Mouse (Mus musculus) CD4-positive helper T cell, adult 2 months (primary cell): ENCODE data around the gene Zfp827.
"Not testable (repeated sequence)": the region's sequence is repeated elsewhere in the genome, so short reads cannot be mapped to it uniquely, and the experiment has no call there.

Experiments
- DNase-seq: peaks from one replicate; pipeline ENCODE4 v3.0.0-alpha.2; 2012; ENCODE audit warnings: low read depth, missing footprints, low spot score

Gene Zfp827

GRCm38 (mm10) chr8:79105186-79105585 is 76.9 kb downstream of the Zfp827 start:
- no peak for DNase-seq

GRCm38 (mm10) chr8:79111461-79111860 is 83.2 kb downstream of the Zfp827 start:
- no peak for DNase-seq

- no peak for DNase-seq
Observed at GRCm38 (mm10) chr8:79112480-79112879, 84.2 kb downstream of the Zfp827 start.

GRCm38 (mm10) chr8:79113533-79113932 is 85.3 kb downstream of the Zfp827 start:
- no peak for DNase-seq

GRCm38 (mm10) chr8:79114561-79114960 is 86.3 kb downstream of the Zfp827 start:
- DNase-seq: no peak

GRCm38 (mm10) chr8:79116436-79116835 is 88.2 kb downstream of the Zfp827 start:
- DNase-seq: no peak

- DNase-seq: no peak
Observed at GRCm38 (mm10) chr8:79117711-79118110, 89.5 kb downstream of the Zfp827 start.

GRCm38 (mm10) chr8:79121614-79122013 is 93.4 kb downstream of the Zfp827 start:
- DNase-seq: no peak

- no peak for DNase-seq
Observed at GRCm38 (mm10) chr8:79124231-79124630, 96.0 kb downstream of the Zfp827 start.

- DNase-seq: no peak
Observed at GRCm38 (mm10) chr8:79127211-79127816, 99.1 kb downstream of the Zfp827 start.

GRCm38 (mm10) chr8:79128534-79128933 is 100.3 kb downstream of the Zfp827 start:
- DNase-seq: not testable (repeated sequence)

GRCm38 (mm10) chr8:79139614-79140013 is 111.4 kb downstream of the Zfp827 start:
- DNase-seq: peak; percentile 11

- no peak for DNase-seq
Observed at GRCm38 (mm10) chr8:79140981-79141380, 112.7 kb downstream of the Zfp827 start.

GRCm38 (mm10) chr8:79141592-79141991 is 113.4 kb downstream of the Zfp827 start:
- no peak for DNase-seq

GRCm38 (mm10) chr8:79143729-79144128 is 115.5 kb downstream of the Zfp827 start:
- DNase-seq: no peak

GRCm38 (mm10) chr8:79145210-79145609 is 117.0 kb downstream of the Zfp827 start:
- DNase-seq: no peak

GRCm38 (mm10) chr8:79145626-79146025 is 117.4 kb downstream of the Zfp827 start:
- DNase-seq: no peak

- DNase-seq: no peak
Observed at GRCm38 (mm10) chr8:79148799-79149198, 120.6 kb downstream of the Zfp827 start.

GRCm38 (mm10) chr8:79149880-79150279 is 121.6 kb downstream of the Zfp827 start:
- no peak for DNase-seq

- DNase-seq: peak; percentile 47
Observed at GRCm38 (mm10) chr8:79150544-79151192, 122.4 kb downstream of the Zfp827 start.

GRCm38 (mm10) chr8:79151644-79152043 is 123.4 kb downstream of the Zfp827 start:
- DNase-seq: no peak

- DNase-seq: no peak
Observed at GRCm38 (mm10) chr8:79153201-79153600, 125.0 kb downstream of the Zfp827 start.

- DNase-seq: no peak
Observed at GRCm38 (mm10) chr8:79153637-79154036, 125.4 kb downstream of the Zfp827 start.
